Mouse (Mus musculus) bone marrow, adult 2 months (tissue): ENCODE measurements at regions not wholly inside any gene's neighbourhood (a gene's known extent, or its start where the extent isn't known, plus 50 kb on each side); places are given as distances from the start of the nearest gene placed in this dataset.

Experiments
- CTCF ChIP-seq: fragments of 200-500 bp; IDR thresholded peaks from 2 replicates; pipeline ENCODE4 v1.5.1; 2011; ENCODE audit warnings: low read length, control low read depth; ENCODE audit not compliant: control insufficient read depth, insufficient read depth
- POLR2A ChIP-seq: fragments of 200-500 bp; IDR thresholded peaks from 2 replicates; pipeline ENCODE4 v1.6.1; 2011; ENCODE audit warnings: low read depth, mild to moderate bottlenecking, control low read depth, low read length, borderline replicate concordance; ENCODE audit not compliant: control insufficient read depth

- TF ChIP-seq CTCF (no peak), POLR2A (no peak)
Observed at GRCm38 (mm10) chr13:83734656-83735055, 230.8 kb downstream of the Mef2c start.
